Mouse (Mus musculus): ENCODE data around the gene Notch4.
"Not testable (repeated sequence)": the region's sequence is repeated elsewhere in the genome, so short reads cannot be mapped to it uniquely, and the experiment has no call there.

Notch4 gene

DNA sequence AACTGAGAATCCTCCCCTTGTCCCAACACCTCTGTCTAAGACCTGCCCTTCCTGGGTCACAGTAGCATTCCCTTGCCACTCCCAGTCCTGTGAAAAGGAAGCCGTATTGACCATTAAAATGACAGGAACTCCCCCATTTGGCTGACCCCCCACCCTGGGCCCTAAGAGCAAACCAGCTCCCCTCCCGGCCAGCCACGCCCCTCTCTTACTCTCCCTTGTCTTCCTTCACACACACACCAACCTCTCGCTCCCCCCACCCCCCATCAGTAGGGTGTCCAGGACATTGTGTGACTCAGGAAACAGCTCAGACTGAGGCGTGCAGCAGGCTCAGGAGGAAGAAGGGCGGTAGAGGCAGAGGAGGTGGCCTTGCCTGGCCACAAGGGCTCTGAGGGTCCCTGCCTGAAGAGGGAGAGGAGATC lies at the start of gene Notch4:
Gene Notch4 (plus strand): TSS at position 266 of the 419 bp plus-strand sequence.
- DNase-seq (ENCODE audit: low read depth, low spot score) = no peak

DNA sequence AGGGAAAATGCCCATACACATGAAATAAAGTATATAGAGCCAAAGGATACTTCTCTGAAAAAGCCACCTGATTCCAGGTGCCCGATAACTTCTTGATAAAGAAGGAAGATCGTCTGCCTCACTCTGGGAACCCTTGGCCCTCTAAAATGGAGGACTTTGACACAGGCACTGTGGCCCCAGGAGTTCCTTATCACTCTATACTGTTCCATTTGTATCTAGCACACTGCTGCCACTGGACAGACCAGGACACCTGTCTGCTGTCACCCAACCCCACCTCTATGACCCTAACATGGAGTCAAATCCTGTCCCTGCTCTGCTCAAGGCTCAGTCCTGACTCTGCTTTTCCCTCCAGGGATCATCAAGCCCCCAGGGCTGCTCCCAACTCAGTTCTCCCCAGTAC lies 47.6 kb upstream of the Notch4 start:
- DNase-seq (ENCODE audit: low read depth, low spot score) = no peak

DNA sequence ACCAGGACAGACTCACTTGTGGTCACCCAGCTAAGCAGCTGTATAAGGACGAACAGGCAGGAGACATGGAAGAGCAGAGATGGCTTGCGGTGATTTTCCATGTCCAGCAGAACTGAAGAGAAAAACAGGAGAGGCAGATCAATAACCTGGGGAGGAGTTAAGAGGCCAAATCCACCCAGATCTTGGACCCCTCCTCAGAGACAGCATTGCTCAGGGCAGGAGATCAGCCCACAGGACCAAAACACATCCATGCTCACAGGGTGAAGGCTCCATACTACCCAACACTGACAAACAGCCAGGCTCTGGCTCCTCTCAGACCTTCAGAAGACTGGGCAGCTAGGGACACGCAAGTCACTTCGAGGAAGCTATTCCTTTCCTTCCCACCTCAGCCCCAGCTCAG lies 46.8 kb upstream of the Notch4 start, which contains the start of gene Btnl6:
Gene Btnl6 (minus strand): TSS at position 101 of the 400 bp plus-strand sequence.
- DNase-seq (ENCODE audit: low read depth, low spot score) = no peak

DNA sequence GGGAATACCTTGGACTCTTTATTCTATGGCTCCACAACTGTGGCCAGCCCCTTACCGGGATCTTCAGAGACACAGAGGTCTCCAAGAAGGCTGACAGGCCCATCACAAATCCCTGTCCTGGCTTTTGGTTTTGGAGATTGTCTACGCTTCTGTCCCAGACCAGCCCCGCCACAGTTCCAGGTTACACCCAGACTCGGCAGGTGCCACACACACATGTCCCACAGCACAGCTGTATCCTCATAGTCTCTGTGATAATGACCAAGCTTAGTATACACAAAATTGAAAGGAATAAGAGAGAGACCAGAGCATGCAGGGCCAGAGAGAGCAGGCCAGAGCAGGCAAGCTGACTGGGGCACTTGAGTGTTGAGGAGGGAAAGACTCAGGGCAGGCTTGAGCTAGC lies 46.3 kb upstream of the Notch4 start:
- DNase-seq (ENCODE audit: low read depth, low spot score) = no peak

DNA sequence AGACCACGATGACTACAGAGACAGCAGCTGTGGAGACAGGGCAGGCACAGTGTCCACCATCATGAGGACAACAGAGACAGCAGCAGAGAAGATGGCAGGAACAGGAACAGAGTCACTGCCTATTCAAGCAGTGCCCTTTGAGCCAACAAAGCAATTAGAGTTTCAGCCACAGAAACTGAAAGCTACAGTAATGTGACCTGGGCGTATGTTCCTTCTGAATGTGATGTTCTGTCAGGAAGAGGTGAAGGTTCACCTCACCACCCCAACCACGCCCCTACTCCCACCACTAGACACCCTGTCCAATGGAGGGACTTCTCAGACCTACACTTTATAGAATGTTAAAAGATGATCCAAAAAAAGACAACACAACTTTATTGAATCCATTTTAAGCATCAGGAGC lies 45.5 kb upstream of the Notch4 start:
- DNase-seq (ENCODE audit: low read depth, low spot score) = not testable (repeated sequence)

DNA sequence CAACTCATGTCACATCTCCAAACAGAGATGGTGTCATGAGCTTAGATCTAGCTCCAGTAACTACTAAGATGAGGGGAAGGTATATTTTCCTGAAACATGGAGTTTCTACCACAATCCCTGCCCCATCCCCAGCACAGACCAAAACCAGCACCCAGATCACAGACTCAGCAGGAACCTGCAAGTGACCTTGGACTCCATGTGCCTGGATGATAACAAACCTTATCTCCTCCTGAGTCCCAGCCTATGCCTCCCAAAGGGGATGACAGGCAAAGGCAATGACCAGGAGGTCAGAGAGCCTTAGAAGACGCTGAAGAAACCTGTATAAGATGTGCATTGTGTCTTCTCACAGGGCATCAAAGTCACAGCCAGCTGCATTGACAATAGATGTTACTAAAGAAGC lies 45.1 kb upstream of the Notch4 start:
- DNase-seq (ENCODE audit: low read depth, low spot score) = no peak

DNA sequence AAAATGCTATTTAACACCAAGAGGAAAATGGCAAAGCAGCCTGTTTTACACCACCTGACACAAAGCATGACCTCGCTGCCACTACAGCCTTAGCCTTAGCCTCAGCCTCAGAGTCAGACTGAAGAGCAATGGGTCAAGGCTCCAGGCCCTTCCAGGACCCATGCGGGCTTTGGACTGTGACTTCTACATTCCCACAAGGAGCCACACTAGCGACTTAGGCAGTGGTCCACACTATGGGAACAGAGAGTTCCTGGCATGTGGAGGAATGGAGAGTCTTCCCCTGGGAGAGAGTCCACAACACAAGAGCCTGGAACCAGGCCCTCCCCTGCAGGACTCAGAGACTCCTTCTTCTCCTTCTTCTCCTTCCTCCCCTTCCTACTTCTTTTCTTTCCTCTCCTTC lies 31.4 kb upstream of the Notch4 start:
- no peak for DNase-seq (ENCODE audit: low read depth, low spot score)

DNA sequence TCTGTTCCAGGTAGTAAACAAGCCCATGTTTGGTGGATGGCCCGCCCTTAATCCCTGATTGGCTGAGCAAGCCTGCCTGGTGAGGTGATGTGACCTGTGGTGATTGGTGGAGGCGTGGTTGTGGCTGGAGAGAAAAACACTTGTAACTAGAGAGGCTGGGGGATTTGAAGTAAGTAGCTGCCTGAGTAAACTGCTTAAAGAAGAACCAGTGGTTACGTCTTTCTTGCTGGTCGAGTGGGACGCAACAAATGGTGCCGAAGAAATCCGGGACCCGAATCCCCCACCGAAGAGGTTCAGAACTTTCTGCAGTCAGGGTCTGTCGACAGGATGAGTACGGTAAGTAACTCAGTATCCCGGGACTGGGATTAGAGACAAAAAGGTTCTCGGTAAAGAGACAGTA lies 20.5 kb upstream of the Notch4 start:
- DNase-seq (ENCODE audit: low read depth, low spot score) = not testable (repeated sequence)

DNA sequence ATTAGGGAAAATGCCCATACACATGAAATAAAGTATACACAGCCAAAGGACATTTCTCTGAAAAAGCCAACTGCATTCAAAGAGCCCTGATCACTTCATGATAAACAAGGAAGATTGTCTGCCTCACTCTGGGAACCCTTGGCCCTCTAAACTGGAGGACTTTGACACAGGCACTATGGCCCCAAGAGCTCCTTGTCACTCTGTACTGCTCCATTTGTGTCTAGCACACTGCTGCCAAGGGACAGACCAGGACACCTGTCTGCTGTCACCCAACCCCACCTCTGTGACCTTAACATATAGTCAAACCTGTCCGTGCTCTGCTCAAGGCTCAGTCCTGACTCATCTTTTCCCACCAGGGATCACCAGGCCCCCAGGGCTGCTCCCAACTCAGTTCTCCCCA lies 17.3 kb upstream of the Notch4 start:
- DNase-seq (ENCODE audit: low read depth, low spot score) = no peak

DNA sequence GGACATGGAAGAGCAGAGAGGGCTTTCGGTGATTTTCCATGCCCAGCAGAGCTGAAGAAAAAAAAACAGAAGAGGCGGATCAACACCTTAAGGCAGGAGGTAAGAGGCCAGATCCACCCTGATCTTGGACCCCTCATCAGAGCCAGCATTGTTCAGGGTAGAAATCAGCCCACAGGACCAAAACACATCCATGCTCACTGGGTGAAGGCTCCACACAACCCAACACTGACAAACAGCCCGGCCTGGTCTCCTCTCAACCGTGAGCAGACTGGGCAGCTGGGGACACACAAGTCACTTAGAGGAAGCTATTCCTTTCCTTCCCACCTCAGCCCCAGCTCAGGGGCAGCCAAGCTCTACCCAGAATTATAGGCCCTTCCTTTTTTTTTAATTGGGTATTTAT lies 16.5 kb upstream of the Notch4 start:
- no peak for DNase-seq (ENCODE audit: low read depth, low spot score)

DNA sequence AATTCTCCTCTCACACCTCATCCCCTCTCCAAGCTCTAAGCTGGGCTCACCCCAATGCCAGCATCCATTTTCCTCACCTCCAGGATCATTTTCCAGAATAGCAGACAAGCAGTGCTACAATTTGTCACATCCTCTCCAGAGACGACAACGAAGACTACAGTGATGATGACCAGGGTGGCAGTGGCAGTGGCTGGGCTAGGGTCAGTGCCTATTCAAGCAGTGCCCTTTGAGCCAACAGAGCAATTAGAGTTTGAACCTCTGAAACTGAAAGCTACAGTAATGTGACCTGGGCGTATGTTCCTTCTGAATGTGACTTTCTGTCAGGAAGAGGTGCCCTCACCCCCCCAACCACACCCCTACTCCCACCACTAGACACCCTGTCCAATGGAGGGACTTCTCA lies 14.9 kb upstream of the Notch4 start:
- no peak for DNase-seq (ENCODE audit: low read depth, low spot score)

DNA sequence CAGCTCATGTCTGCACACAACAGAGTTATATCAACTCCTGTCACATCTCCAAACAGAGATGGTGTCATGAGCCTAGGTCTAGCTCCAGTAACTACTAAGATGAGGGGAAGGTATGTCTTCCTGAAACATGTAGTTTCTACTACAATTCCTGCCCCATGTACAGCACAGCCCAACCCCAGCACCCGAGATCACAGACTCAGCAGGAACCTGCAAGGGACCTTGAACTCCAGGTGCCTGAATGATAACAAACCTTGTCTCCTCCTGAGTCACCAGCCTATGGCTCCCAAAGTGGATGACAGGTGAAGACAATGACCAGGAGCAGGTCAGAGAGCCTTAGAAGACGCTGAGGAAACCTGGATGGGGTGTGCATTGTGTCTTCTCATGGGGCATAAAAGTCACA lies 14.2 kb upstream of the Notch4 start:
- no peak for DNase-seq (ENCODE audit: low read depth, low spot score)

DNA sequence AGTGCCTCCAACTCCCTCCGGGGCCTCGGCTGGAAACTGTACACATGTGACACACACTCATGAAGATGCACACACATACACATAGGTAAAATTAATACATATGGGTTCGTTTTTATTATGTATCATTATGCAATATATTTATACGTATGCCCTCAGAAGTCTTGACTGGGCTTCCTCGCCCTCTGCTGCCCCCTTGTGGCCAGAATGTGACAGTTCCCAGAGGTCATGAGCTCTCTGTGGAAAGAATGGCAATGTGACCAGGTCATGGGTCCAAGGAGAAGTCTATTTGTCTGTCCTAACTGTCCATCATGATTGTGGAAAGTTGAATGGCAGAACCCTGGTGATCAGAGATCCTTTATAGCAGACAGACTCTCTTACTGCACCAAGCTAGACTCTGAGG lies 8.6 kb upstream of the Notch4 start:
- peak; percentile 88 for DNase-seq (ENCODE audit: low read depth, low spot score)

DNA sequence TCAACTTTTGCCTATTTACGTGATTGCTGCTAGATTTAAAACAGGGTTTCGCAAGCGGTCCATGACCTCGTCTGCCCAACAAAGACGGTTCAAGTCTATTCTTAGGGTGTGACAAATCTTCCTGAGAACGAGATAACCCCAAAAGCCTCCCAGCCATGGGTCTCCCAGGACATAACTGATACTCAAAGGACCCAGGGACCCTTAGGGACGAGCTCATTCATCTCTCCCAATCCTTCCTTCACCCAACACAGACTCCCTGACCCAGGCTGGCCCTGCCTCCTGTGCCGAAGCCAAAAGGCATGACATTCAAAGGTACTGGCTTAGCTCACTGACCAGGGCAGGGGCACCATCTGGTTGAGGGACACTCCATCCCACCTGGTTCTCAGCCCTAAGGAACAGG lies 7.7 kb upstream of the Notch4 start:
- no peak for DNase-seq (ENCODE audit: low read depth, low spot score)

DNA sequence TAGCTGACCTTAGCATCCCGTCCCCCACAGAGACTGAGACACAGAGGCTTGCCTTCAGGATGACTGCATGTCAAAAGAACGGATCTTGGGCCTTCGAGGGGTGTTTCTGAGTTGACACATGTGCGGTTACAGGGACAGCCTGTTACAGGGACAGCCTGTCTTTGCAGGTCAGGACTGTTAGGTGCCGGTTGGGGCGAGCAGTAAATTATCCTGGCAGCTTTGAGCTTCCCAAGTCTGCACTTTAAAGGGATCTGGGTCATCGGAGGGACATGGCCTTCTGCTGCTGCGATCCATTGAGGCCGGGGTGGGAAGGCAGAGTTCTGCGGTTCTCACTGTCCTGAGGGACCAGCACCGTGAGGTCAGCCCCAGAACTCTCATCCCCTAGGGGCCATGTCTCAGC lies 6.7 kb upstream of the Notch4 start:
- DNase-seq (ENCODE audit: low read depth, low spot score) = no peak

DNA sequence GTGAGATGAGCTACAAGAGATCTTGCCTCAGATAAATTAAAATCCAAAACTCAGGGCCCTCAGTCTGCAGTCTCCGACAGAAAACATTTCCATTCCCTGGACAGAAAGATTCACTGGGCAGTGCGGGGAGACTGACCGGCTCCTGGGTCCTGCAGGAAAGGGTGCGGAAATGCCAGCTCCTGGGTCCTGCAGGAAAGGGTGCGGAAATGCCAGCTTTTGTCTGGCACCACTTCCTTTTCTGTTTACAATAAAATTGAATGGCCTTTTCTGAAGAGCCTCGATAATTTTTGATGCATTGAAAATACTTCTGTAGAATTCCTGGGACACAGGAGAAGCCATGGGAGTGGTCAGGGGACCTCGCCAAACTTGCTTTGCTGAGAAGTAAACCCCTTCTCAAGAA lies 5.0 kb upstream of the Notch4 start:
- DNase-seq (ENCODE audit: low read depth, low spot score) = no peak

DNA sequence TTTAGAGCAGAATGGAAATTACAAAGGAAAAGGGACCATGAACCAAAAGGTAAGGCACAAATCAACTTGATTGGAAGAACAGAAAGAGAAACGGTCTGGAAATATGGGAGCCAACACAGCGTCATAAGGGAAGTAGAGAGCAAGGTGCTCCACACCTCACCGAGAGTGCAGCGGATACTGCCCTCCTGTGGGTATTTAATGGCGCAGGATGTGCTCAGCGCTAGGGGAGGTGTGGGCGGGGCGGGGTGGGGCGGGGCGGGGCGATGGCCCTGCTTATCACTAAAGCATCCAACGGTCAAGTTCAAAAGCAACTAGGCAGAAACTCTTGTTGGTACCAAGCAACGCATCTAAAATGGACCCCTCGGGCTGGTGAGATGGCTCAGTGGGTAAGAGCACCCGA lies 4.2 kb upstream of the Notch4 start:
- peak; percentile 61 for DNase-seq (ENCODE audit: low read depth, low spot score)

DNA sequence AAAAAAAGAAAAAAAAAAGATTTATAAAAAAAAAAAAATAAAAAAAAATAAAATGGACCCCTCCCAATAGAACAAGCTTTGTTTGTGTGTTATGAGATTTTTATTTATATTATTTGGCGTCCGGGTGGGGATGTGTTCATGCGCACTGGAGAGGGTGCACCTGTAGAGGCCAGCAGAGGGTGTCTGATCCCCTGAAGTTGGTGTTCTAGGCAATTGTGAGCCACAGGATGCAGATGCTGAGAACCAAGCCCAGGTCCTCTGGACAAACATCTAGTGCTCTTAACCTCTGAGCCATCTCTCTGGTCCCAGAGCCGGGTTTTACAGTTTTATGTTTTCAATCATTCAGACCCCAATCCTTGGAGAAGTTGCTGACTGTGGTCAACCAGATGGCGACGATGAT lies 3.6 kb upstream of the Notch4 start:
- DNase-seq (ENCODE audit: low read depth, low spot score) = peak; percentile 22

DNA sequence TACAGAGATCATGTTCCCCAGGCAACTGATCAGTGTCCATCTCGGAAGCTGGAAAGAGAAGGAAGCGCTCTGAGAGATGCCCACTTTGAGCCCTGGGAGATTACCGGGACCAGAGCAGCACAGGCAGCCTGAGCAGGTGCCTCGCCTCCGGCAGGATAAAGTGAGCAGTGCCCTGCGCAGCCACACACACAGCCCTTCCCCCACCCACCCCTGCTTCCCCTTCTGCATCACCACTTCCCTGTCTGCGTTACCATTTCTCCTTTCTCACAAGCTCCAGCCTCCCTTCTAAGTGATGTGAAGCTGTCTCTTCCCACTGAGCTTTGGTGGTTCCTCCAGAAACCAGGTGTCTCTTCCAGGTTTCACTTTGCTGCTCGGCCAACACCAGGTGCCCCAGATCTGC lies 2.9 kb upstream of the Notch4 start:
- DNase-seq (ENCODE audit: low read depth, low spot score) = peak; percentile 30

DNA sequence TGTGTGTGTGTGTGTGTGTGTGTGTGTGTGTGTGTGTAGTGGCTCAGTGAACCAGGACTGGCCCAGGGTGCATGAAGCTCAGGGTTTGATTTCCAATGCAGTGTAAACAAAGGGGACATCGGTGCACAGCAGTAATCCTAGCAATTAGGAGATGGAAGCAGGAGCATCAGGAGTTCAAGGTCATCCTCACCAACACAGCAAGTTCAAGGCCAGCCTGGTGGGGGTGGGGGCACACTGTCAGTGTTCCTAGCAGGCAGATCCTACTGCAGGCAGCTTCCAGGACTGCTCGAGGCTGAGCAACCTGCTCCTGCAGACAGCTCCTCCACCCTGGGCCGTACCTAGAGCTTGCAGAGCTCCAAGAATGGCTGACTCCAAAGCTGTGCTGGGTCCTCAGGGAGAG lies 1.5 kb upstream of the Notch4 start:
- no peak for DNase-seq (ENCODE audit: low read depth, low spot score)

DNA sequence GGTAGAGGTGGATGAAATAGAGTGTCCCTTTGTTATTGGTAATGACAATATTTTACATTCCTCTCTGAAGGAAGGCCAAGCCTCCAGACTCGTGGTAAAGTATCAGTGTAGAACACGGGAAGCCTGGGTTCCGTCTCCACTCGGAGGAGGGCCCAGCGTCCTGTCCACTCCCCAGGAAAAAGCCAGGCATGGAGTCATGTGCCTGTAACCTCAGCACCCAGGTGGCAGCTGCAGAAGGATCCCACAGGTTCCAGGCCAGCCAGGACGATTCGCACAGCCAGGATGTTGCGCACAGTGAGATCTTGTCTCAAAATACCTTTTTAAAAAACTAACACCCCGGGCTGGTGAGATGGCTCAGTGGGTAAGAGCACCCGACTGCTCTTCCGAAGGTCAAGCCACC lies 714 bp upstream of the Notch4 start:
- no peak for DNase-seq (ENCODE audit: low read depth, low spot score)

DNA sequence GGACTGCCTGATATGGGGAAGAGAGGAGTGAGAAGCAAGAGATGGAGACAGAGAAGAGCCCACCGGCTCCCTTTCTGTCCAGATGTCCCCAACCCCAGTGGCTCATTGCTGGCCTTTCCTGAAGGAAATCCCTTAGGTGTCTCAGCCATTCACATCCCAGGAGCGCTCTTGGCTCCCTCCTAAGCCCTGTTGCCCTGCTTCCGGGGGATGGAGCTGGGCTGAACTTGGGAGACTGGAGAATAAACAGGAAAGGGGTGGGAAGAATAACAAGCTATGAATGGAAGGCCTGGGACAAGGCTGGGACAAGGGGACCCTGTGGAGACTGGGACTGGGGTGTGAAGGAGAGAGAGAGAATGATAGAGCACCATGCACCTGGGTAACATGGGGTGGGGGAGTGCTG lies 728 bp downstream of the Notch4 start:
- DNase-seq (ENCODE audit: low read depth, low spot score) = no peak

DNA sequence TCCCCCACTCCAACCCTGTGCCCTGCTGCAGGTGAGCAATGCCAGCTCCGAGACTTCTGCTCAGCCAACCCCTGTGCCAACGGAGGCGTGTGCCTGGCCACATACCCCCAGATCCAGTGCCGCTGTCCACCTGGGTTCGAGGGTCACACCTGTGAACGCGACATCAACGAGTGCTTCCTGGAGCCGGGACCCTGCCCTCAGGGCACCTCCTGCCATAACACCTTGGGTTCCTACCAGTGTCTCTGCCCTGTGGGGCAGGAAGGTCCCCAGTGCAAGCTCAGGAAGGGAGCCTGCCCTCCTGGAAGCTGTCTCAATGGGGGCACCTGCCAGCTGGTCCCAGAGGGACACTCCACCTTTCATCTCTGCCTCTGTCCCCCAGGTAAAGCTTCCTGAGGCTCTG lies 3.2 kb downstream of the Notch4 start:
- no peak for DNase-seq (ENCODE audit: low read depth, low spot score)

DNA sequence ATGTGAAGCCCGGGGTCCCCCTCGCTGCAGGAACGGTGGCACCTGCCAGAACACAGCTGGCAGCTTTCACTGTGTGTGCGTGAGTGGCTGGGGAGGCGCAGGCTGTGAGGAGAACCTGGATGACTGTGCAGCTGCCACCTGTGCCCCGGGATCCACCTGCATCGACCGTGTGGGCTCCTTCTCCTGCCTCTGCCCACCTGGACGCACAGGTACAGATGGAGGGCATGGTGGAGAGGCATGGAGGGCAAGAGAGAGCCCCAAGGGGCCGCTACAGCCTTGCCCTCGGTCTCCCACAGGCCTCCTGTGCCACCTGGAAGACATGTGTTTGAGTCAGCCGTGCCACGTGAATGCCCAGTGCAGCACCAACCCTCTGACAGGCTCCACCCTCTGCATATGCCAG lies 4.4 kb downstream of the Notch4 start:
- no peak for DNase-seq (ENCODE audit: low read depth, low spot score)

DNA sequence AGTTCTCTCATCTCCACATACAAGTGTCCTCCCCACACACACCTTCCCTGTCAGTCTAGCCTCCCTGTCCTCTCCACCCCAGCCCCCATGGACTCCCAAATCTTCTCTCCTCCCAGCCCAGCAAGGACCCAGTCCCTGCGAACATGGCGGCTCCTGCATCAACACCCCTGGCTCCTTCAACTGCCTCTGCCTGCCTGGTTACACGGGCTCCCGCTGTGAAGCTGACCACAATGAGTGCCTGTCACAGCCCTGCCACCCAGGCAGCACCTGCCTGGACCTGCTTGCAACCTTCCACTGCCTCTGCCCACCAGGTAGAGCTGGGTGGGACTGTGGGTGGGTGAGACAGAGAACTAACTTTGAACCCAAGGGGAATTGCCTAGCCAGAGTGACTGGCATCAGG lies 5.9 kb downstream of the Notch4 start:
- DNase-seq (ENCODE audit: low read depth, low spot score) = no peak

Measured in CD4-positive, CD25-positive, alpha-beta regulatory T cell, adult 2 months (primary cell).